Mouse (Mus musculus) c-Kit-positive CD71-negative TER-119-negative erythroid progenitor cells, embryonic 14.5 days (primary cell): Measurements from ENCODE around the gene Sorcs3.

Experiments
- DNase-seq: peaks from one replicate; pipeline ENCODE4 v3.0.0-alpha.2; 2013; ENCODE audit warnings: low read depth

Gene Sorcs3

DNA sequence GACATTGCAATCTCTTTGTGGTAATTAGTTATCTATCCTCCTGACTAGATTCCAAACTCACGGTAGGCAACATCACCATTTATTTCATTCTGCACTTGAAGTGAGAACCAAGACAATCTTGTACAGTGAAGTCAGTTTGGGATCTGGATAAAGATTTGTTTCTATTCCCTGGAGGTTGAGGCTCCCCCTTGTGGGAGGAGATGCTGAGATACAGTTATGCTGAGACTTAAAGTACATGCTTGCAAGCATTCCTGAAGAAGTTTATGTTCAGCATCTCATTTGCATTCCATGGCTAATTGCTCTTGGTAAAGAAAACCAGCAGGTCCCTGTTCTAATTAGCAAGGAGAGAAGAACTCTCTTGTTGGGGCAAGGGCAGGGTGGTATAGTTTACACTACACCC lies 185.7 kb downstream of the Sorcs3 start:
- DNase-seq = no peak

DNA sequence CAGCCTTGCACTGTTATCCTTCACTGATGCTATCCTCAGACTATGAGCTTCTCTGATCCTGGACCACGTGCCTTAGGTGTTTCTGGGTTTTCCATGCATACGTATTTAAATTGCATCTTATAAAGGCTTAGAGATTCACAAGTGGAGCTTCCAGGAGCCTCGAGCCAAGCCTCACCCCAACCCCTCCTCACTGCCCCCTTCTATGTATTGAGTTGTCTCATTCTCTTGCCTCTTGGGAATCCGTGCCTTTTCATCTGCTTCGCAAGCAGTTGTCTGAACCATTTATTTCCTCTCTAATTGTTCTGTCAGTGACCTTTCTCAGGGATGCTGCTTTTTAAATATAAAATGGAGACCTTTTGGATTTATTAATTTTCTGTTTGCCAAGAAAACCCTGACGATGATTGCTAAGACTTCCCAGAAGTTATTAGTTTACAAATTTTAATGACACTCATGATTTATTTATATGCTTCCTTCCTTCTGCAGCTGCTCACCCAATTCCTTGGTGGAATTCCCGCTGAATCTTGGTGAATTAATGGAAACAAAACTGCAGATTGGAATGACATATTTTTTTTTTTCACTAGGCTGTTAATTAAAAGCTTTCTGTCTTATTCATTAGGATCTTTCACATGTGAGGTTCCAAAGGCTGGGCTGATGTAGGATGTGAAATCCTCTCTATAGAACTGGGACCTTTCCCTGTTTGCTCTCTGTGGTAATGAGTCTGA lies 199.1 kb downstream of the Sorcs3 start:
- no peak for DNase-seq

DNA sequence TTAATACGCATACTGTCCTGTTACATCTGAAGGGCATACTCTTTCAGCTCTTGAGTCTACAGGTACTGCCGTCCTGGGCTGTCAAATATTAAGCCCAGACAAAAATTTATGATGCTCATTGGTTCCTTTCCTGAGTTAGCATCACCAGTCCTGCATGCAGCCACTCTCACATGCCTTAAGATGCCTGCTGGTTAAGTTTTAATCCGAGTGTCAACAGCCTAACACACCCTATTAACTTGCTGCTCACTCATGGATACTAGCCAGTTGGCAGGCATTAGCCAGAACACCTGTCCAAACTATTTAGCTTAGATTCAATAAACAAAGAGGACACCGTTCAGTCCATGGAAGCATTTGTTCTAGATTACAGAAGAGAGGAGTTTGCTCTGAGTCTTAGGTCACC lies 202.4 kb downstream of the Sorcs3 start:
- no peak for DNase-seq

DNA sequence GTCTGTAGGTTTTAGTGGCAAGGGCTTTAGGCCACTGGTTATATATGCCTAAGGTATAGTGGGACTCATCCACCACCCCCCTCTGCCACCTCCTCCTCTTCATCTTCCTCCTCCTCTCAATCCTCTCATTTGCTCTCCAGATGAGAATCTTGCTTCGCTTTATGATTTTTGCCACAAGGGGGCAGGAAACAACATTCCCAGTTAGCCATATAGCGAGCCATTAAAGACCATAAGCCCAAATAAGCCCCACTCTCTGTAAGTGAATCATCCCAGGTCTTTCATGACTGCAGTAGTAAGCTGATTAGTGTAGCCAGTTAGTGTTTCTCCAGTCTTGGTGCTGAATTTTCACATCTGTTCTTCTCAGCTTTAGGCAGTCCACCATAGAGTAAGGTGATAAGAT lies 205.5 kb downstream of the Sorcs3 start:
- no peak for DNase-seq

DNA sequence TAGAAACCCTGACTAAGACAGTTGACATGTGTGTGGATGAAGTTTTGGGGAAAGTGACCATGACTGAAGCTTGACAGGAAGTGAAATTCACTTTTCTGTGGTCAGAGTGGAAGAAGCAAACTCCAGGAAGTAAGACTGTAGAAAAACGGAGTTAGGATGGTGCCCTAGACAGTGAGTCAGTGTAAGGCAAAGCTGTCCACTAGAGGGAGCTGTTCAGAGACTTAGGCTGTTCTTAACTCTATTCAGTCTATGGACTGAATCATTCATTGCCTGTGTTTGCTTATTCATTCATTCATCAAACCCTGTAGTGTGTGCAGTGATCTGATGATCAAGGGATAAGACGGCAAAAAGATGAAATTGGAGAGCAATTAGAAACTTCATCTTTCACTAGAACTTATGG lies 208.0 kb downstream of the Sorcs3 start:
- DNase-seq = peak; percentile 7

DNA sequence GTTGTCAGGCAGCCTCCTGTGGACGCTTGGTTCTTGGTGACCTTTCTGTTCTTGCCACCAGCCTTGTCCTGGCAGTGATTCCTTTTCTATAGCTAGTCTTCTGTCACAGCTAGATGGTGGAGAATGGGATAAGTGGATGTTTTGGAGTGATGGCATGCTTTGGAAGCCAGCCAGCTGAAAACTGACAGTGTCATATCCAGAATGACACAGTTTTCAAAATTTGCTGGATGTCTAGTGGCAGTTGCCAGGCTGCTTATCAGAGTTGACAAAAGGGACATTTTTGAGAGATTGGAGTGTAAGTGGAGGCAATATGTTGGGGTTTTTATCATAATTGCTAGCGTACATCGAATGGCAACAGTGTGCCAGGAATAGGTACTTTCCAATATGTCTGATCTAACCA lies 212.5 kb downstream of the Sorcs3 start:
- no peak for DNase-seq

DNA sequence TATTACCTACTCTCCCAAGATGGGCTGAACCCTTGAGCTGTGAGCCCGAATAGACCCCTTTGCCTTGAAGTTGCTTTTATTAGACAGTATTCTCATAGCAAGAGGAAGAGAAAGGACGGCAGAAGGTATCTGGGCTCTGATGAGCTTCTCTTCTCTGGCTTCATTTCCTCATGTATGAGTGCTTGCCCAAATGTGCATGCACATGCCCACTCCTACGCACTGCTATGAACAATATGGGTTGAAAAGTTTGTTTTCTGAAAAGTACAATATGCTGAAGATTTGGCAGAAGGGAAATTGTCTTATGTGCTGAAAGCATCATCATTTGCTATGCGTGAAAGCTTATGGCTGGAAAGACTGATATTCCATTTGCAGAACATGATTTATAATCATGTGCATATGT lies 223.4 kb downstream of the Sorcs3 start:
- DNase-seq = no peak

DNA sequence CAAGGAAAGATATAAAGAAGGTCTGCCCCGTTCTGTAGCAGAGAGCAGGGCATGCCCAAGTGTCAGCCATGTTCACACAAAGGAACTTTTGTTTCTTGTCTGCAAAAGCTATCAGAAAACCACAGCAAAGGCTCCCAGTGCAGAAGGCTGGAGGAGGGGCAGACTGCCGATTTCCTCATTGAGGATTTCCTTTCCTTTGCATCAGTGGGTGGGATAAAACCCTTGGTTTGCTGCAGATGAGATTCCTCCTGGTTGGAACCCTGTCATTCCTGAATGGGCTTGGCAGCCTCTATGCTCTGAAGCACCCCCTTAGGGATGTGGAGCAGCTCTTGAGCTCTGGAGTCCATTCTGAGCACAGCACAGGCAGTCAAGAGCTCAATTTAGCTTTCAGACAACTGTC lies 223.9 kb downstream of the Sorcs3 start:
- DNase-seq = no peak

DNA sequence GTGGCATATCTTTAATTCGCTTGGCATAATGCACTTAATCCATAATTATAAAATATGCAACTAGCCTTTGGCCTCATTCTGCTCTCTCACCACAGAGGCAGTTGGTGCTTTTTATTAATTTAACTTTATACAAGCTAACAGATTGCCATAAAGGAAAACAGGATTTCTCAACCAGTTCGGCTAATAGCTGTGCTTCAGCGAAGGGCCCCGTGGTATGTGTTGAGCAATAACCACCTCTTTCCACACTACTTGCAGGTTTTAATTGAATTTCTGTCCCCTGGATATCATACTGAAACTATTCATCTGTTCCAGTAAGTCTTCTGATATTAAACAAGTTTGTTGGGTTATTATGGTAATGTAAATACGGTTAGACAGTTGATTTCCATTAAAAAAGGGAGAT lies 224.5 kb downstream of the Sorcs3 start:
- no peak for DNase-seq

DNA sequence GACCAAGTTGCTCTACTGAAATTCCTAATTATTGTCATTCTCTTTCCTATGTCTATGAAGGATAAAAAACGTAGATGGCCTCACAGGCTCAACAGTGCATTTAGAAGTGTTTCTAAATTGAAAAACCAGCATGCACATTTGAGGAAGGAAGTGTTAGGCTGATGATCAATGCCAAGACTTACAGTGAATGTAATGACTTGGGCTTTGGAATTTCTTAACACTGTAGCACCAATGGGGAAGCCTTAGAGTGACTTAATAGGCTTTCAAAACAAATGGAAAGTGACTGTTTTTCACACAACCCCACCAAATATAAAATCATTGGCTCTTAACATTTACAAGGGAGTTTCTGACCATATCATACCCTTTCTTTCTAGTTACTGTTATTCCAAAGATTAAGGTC lies 232.6 kb downstream of the Sorcs3 start:
- DNase-seq = no peak

DNA sequence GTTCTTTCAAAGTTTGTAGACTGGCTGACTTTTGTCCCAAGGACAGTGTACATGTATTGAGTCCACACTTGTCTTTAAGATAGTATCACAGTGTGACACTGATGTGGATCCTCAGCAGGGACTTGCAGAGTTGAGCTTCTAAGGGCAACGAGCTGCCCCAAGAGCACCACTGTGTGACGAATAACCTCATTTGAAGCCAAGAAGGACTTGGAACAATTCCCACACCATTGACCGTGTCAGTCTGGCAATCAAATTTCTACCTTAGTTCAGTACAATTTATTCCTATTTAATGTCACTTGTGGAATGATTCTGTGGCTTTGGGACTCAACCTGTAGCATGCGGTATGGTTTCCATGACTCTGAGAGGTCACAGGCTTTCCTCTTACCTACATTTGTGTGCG lies 255.3 kb downstream of the Sorcs3 start:
- no peak for DNase-seq

DNA sequence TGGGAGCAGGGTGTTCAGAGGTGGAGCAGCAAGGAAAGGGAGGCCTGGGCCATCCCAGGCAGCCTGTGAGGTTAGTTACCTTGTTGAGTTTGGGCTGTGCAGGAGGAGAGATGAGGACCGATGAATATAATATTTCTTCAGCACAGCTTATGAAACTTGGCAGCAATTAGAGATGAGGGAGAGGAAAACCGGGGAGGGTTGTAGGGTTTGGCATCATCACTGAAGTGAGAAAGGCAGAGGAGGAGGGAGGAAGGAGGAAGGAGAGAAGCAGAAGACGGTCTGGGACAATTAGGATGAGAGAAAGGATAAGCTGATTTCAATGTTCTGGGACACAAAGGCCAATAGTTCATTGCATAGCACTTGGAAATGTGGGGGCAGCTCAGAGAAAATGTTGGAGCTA lies 256.6 kb downstream of the Sorcs3 start:
- no peak for DNase-seq

DNA sequence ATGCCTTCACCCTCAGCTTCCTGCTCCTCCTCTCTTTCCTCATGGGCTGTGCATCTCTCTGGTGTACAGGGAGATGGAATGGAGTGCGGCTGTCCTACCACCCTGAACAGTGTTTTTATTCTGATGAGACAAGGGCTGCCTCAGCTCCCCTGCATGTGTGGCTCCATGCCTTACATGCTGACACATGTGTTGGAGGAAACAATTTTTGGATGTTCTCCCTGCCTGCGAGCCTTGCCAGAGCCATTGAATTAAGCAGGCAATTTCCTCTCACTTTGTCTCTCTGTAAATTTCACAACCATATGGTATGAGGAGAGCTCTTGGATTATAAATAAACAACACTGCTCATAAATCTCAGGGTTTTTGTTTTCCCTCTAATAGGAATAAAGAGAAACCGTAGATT lies 257.7 kb downstream of the Sorcs3 start:
- no peak for DNase-seq

DNA sequence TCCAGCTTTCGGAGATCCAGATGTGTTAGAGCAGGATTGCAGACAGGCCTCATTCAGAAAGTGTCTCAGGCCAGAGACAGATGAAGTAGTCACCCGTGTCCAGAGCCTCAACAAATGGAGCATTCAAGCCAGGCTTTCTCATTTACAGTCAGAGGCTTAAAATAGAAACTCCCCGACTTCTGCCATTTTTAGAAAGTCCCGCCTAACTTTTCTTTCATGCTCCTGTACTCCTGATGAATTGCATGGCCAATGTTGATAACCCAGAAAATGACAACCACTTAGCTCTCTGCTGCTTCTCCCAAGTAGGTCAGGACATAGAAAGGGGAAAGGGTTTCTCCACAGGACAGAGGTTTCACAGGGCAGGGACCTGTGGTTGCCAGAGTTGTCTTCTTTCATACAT lies 261.6 kb downstream of the Sorcs3 start:
- DNase-seq = no peak

DNA sequence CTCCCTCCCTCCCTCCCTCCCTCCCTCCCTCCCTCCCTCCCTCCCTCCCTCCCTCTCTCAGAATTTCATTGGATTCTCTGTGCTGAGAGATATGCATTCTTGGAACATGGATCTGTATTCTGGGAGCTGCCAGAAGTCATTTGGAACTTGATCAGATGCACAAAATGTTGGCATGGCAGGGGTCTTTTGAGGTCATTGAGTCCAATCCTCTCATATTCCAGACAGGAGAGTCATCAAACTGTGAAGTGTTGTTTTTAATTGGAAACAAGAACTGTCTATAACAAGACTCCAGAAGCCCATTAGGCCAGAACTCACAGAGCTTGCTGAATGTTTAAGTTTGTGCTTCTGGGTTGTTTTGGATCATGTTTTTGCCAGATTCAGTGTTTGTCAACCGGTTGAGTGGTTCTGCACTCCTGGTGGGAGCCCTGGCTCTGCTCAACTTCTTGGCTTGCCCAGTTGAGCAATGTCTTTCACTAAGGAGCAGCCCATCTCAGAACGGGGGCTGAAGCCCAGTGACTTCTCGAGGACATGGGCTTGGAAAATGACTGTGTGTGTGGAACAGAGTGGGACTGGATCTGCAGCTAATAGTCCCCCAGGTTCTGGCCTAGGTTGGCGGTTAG lies 264.1 kb downstream of the Sorcs3 start:
- DNase-seq = no peak

DNA sequence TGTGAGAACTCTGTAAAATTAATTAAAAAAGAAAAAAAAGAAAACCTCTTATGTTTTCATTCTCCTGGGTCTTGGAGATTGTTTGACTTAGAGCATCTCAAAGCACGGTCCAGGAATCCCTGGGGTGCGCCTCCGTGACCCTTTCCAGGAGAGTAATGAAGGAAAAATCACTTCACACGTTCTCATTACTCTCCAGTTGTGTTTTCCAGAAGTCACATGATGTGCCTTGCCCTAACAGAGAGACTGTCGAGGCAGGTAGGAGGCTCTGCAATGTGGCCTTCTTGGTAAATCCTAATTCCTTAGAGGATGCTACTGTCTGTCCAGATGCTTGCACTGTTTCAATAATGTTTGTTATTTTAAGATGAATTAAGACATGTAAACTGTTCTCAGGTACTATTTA lies 266.1 kb downstream of the Sorcs3 start:
- no peak for DNase-seq

DNA sequence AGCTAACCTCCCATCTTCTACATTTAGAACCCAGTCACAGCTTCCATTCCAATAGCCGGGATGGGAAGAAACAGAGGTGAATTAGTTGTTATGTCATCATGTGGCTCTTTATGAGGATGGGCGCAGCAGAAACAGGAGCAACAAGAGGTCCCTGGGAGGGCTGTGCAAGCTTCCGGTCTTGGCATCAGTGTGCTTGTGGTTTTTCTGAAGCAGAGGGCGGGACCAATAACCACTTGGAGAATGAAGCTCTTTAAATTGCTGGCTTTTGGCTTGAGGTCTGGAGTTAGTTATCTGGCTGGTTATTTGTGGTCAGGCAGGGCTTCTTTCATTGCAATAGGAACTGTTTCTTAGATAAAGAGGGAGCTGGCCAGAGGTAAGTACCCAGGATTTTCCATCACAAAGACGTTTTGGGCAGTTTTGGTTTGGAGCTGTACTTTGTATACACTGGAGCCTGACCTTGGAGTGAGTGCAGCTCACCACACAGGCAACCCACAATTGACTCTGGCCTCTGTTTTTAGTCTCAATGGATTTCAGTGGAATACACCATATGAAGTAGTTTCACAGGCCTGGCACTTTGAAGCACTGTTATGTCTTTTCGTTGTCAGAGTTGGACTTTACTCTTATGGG lies 270.1 kb downstream of the Sorcs3 start:
- no peak for DNase-seq

DNA sequence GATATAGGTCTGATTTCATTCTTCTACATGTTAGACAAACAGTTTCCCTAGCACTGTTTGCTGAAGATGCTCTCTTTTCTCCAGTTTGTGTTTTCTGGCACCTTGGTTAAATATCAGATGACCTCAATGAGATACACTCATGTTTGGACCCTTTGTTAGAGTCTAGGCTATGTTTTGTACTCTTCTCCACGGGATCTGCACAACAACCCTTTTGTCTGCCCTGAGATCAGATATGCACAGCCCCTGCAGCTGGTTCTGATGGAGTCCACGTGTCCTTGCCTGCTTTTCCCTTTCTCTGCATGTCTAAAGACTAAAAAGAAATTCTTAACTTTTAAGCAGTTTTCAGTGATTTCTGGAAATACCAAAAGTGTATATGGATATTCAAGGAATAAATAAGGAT lies 273.0 kb downstream of the Sorcs3 start:
- no peak for DNase-seq

DNA sequence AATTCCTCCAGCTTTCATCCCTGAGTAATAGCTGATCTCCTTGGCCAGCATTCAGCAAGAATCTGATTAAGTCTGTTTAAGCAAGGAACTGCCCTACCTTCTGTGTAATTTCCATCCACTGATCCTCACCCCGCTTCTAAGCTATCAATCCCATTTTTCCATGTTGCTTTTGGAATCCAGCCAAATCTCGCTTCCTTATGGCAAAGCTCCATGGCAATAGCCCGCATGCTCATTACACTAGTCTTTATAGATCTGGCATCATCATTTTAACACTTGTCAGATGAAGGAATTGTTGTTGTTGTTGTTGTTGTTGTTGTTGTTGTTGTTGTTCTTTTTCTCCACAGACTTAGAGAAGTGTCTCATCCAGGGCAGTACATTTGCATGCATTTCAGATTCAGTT lies 277.1 kb downstream of the Sorcs3 start:
- no peak for DNase-seq

DNA sequence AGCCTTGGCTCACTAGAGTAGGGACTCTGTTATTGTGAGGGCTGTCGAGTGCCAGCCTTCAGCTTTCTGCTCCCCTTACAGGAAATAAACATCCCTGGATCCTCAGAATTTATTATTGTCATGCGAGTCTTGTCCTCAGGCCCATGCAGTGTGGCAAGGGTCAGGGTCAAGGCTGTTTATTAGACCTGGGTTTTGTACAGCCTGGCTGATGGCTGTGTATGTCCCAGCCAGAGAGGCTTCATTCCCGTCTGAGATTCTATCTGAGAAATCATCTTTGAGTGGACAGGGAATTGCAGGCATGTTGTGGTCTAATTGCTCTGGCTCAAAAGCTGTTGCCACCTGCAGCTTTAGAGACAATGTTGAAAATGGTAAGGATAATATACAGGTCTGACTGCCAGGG lies 285.3 kb downstream of the Sorcs3 start:
- DNase-seq = no peak

DNA sequence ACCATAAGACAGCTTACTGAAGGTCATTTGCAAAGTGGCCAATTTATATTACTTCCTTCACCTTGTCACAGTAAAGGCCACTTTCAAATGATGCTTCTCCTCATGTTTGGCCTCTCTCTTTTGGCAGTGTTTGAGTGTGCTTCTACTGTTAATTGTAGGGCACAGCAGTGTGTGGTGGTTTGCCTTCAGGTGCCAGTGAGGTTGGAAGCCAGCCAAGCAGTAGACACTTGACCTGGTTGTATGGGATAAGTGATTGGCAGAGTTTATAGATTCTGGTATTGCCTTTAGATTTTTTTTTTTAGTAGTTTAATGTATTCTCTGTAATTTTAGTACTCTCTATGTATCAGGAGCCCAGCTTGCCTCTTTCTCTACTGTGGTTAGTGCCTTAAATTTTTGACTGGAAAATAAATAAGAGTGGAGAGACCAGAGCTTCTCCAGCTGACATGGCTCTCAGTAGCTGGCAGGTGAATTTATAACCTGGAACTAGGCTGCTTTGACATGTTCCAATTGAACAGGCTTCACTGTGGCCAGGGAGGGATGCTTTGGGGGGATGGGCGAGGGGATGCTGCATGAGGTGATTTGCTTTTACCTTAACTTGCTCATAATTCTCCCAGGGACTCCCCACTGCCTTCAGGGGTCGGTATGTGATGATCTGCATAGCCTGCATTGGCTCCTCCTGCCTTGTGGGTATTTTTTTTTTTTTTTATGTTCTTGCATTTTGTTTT lies 298.2 kb downstream of the Sorcs3 start:
- no peak for DNase-seq

DNA sequence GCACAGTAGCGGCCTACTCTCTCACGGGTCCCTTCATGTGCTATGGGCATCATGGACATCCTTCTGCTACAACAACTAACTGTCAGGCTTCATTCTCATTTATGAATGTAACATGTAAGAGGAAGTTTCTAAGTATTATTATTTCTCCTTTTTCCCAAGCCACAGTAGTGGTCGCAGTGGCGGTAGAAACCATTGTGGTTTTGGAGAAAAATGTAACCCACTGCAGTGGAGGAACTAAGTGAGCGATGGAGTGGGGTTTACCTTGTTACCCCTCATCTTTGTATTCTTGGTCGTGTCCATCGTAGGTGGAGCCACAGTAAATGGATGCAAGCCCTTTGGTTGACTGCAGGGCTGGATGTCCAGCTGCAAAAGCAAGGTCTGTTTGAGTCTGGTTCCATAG lies 318.0 kb downstream of the Sorcs3 start:
- no peak for DNase-seq
